8 mouse cellular contexts compared by ENCODE assay signal in genomic region chr5:115316968-115317644, GRCm38 (mm10). TPM values are rescaled to one million over a fixed set of nuclear protein-coding genes. Genes with fewer than 3 reads are reported as not detected.
DNase-seq lines count a peak whose midpoint lies in the region; ATAC-seq lines count a peak whose summit lies in the region.

No protein-coding gene starts in this region.

- no peak for DNase-seq in liver, embryonic 11.5 days (ENCODE audit: low spot score)
- DNase-seq in liver, result no peak
- peak; percentile 55 for DNase-seq in embryonic facial prominence, embryonic 10.5 days (ENCODE audit: low spot score)
- DNase-seq in intestine, embryonic 14.5 days (ENCODE audit: low spot score), result peak; percentile 69
- DNase-seq in adrenal gland, postnatal 10 days, result no peak
- no peak for DNase-seq in thymus, postnatal 36 days
- DNase-seq in cerebellum, adult 8-10 months, result no peak

- no peaks in the 10 kb centered on the region for H3K9me3 ChIP-seq in liver, embryonic 11.5 days (ENCODE audit: control insufficient read depth, low read length)
- H3K9me3 ChIP-seq in embryonic facial prominence, embryonic 10.5 days, result no peaks in the 10 kb centered on the region
- H3K9me3 ChIP-seq in intestine, embryonic 14.5 days (ENCODE audit: control insufficient read depth, low read length), result no peaks in the 10 kb centered on the region
- H3K9me3 ChIP-seq in neural tube, embryonic 15.5 days (replicated peaks), result no peaks in the 10 kb centered on the region

- H3K9ac ChIP-seq in liver, embryonic 11.5 days (ENCODE audit: low read depth, low read length), result peak overlapping the region; percentile 44; the same call in 1 of the 2 replicates
- peak overlapping the region; percentile 27; the same call in 1 of the 2 replicates for H3K9ac ChIP-seq in intestine, embryonic 14.5 days (ENCODE audit: low read length)
- H3K9ac ChIP-seq in neural tube, embryonic 15.5 days (replicated peaks), result no peak overlapping the region

- H3K36me3 ChIP-seq in liver, embryonic 11.5 days (ENCODE audit: control insufficient read depth, insufficient read depth, low read length), result no peaks in the 10 kb centered on the region
- H3K36me3 ChIP-seq in embryonic facial prominence, embryonic 10.5 days (replicated peaks), result no peaks in the 10 kb centered on the region
- no peaks in the 10 kb centered on the region for H3K36me3 ChIP-seq in intestine, embryonic 14.5 days (ENCODE audit: control insufficient read depth, insufficient read depth, low read length)
- no peaks in the 10 kb centered on the region for H3K36me3 ChIP-seq in neural tube, embryonic 15.5 days

- no peak for ATAC-seq in liver, embryonic 11.5 days (replicated peaks; ENCODE audit: low FRiP score)
- ATAC-seq in intestine, embryonic 14.5 days (replicated peaks; ENCODE audit: low FRiP score, low TSS enrichment, low read depth), result no peak
- no peak for ATAC-seq in neural tube, embryonic 15.5 days (ENCODE audit: low FRiP score)

- H3K4me1 ChIP-seq in liver, embryonic 11.5 days (replicated peaks; ENCODE audit: control insufficient read depth, insufficient read depth, low read length), result peaks cover 44% of the 10 kb centered on the region
- H3K4me1 ChIP-seq in embryonic facial prominence, embryonic 10.5 days, result peaks cover 47% of the 10 kb centered on the region
- H3K4me1 ChIP-seq in intestine, embryonic 14.5 days (replicated peaks; ENCODE audit: control insufficient read depth, insufficient read depth, low read length), result peaks cover 35% of the 10 kb centered on the region
- peaks cover 37% of the 10 kb centered on the region for H3K4me1 ChIP-seq in neural tube, embryonic 15.5 days

- WGBS in liver, embryonic 11.5 days, result 25% methylated on average over 14 of the region's 14 CpGs
- WGBS in embryonic facial prominence, embryonic 10.5 days, result 4% methylated on average over 14 of the region's 14 CpGs
- 9% methylated on average over 14 of the region's 14 CpGs for WGBS in intestine, embryonic 14.5 days
- WGBS in neural tube, embryonic 15.5 days, result 2% methylated on average over 14 of the region's 14 CpGs

- no peak overlapping the region; the same call in 1 of the 2 replicates for H3K4me3 ChIP-seq in liver, embryonic 11.5 days (ENCODE audit: low read depth, low read length)
- H3K4me3 ChIP-seq in embryonic facial prominence, embryonic 10.5 days, result peak overlapping the region; percentile 39
- H3K4me3 ChIP-seq in intestine, embryonic 14.5 days (ENCODE audit: low read depth, low read length), result no peak overlapping the region
- no peak overlapping the region for H3K4me3 ChIP-seq in neural tube, embryonic 15.5 days (replicated peaks)

- H3K4me2 ChIP-seq in liver, embryonic 11.5 days, result peak overlapping the region; percentile 48
- peak overlapping the region; percentile 3 for H3K4me2 ChIP-seq in intestine, embryonic 14.5 days (ENCODE audit: low read length)
- peak overlapping the region; percentile 9; the same call in 1 of the 2 replicates for H3K4me2 ChIP-seq in neural tube, embryonic 15.5 days

- H3K27me3 ChIP-seq in liver, embryonic 11.5 days (replicated peaks; ENCODE audit: control insufficient read depth, insufficient read depth, low read length), result no peaks in the 10 kb centered on the region
- no peaks in the 10 kb centered on the region for H3K27me3 ChIP-seq in embryonic facial prominence, embryonic 10.5 days (replicated peaks; ENCODE audit: low read depth, poor library complexity, severe bottlenecking)
- no peaks in the 10 kb centered on the region for H3K27me3 ChIP-seq in intestine, embryonic 14.5 days (replicated peaks; ENCODE audit: control insufficient read depth, insufficient read depth, low read length)
- no peaks in the 10 kb centered on the region for H3K27me3 ChIP-seq in neural tube, embryonic 15.5 days (replicated peaks)

- H3K27ac ChIP-seq in liver, embryonic 11.5 days (ENCODE audit: low read depth, low read length), result peak overlapping the region; percentile 69
- peak overlapping the region; percentile 90 for H3K27ac ChIP-seq in embryonic facial prominence, embryonic 10.5 days (replicated peaks)
- peak overlapping the region; percentile 92 for H3K27ac ChIP-seq in intestine, embryonic 14.5 days (ENCODE audit: low read depth)
- peak overlapping the region; percentile 62 for H3K27ac ChIP-seq in neural tube, embryonic 15.5 days (replicated peaks)

RNA-seq across cellular contexts. Expression of gene Srsf9, which starts 9.9 kb away (rescaled TPM):
- 261 and 275 TPM in 2 replicates for polyA plus RNA-seq in liver, embryonic 11.5 days (2014; fragmentation: Nextera tagmentation; extraction: Ambion mirVana)
- 391 and 411 TPM in 2 replicates for polyA plus RNA-seq in embryonic facial prominence, embryonic 10.5 days (2016; fragmentation: Nextera tagmentation; extraction: Ambion mirVana)
- polyA plus RNA-seq in intestine, embryonic 14.5 days (2014; fragmentation: Nextera tagmentation; extraction: Ambion mirVana), result 226 and 231 TPM in 2 replicates
- 138 and 154 TPM in 2 replicates for polyA plus RNA-seq in neural tube, embryonic 15.5 days (2015; fragmentation: Nextera tagmentation; extraction: Ambion mirVana)
- 10 to 100 TPM; 67.1 to 70.7 TPM for total RNA-seq in adrenal gland, postnatal 10 days (2021)

RNA-seq across cellular contexts. Expression of gene Dynll1, which starts 16.3 kb away (rescaled TPM):
- 1,214 and 1,307 TPM in 2 replicates for polyA plus RNA-seq in liver, embryonic 11.5 days (2014; fragmentation: Nextera tagmentation; extraction: Ambion mirVana)
- polyA plus RNA-seq in embryonic facial prominence, embryonic 10.5 days (2016; fragmentation: Nextera tagmentation; extraction: Ambion mirVana), result 1,787 and 1,839 TPM in 2 replicates
- polyA plus RNA-seq in intestine, embryonic 14.5 days (2014; fragmentation: Nextera tagmentation; extraction: Ambion mirVana), result 1,564 and 1,605 TPM in 2 replicates
- 1,284 and 1,328 TPM in 2 replicates for polyA plus RNA-seq in neural tube, embryonic 15.5 days (2015; fragmentation: Nextera tagmentation; extraction: Ambion mirVana)
- total RNA-seq in adrenal gland, postnatal 10 days (2021), result 100 to 1,000 TPM; 243 to 258 TPM

RNA-seq across cellular contexts. Expression of gene Gatc, which starts 23.9 kb away (rescaled TPM):
- 39.3 and 39.4 TPM in 2 replicates for polyA plus RNA-seq in liver, embryonic 11.5 days (2014; fragmentation: Nextera tagmentation; extraction: Ambion mirVana)
- polyA plus RNA-seq in embryonic facial prominence, embryonic 10.5 days (2016; fragmentation: Nextera tagmentation; extraction: Ambion mirVana), result 34.8 and 38.0 TPM in 2 replicates
- 33.7 and 40.2 TPM in 2 replicates for polyA plus RNA-seq in intestine, embryonic 14.5 days (2014; fragmentation: Nextera tagmentation; extraction: Ambion mirVana)
- polyA plus RNA-seq in neural tube, embryonic 15.5 days (2015; fragmentation: Nextera tagmentation; extraction: Ambion mirVana), result 32.2 and 37.0 TPM in 2 replicates
- total RNA-seq in adrenal gland, postnatal 10 days (2021), result 10 to 100 TPM; 19.1 to 20.1 TPM

RNA-seq across cellular contexts. Expression of gene Triap1, which starts 23.9 kb away (rescaled TPM):
- polyA plus RNA-seq in liver, embryonic 11.5 days (2014; fragmentation: Nextera tagmentation; extraction: Ambion mirVana), result 59.0 and 59.6 TPM in 2 replicates
- polyA plus RNA-seq in embryonic facial prominence, embryonic 10.5 days (2016; fragmentation: Nextera tagmentation; extraction: Ambion mirVana), result 54.2 and 55.7 TPM in 2 replicates
- 59.8 and 65.9 TPM in 2 replicates for polyA plus RNA-seq in intestine, embryonic 14.5 days (2014; fragmentation: Nextera tagmentation; extraction: Ambion mirVana)
- polyA plus RNA-seq in neural tube, embryonic 15.5 days (2015; fragmentation: Nextera tagmentation; extraction: Ambion mirVana), result 56.1 and 56.8 TPM in 2 replicates
- 10 to 100 TPM; 28.5 to 30.1 TPM for total RNA-seq in adrenal gland, postnatal 10 days (2021)

RNA-seq across cellular contexts. Expression of gene Cox6a1, which starts 31.7 kb away (rescaled TPM):
- polyA plus RNA-seq in liver, embryonic 11.5 days (2014; fragmentation: Nextera tagmentation; extraction: Ambion mirVana), result 792 and 865 TPM in 2 replicates
- polyA plus RNA-seq in embryonic facial prominence, embryonic 10.5 days (2016; fragmentation: Nextera tagmentation; extraction: Ambion mirVana), result 716 and 739 TPM in 2 replicates
- 1,031 and 1,178 TPM in 2 replicates for polyA plus RNA-seq in intestine, embryonic 14.5 days (2014; fragmentation: Nextera tagmentation; extraction: Ambion mirVana)
- polyA plus RNA-seq in neural tube, embryonic 15.5 days (2015; fragmentation: Nextera tagmentation; extraction: Ambion mirVana), result 1,223 and 1,358 TPM in 2 replicates
- 1,000 to 10,000 TPM; 1,718 to 1,856 TPM for total RNA-seq in adrenal gland, postnatal 10 days (2021)

Comparison
In these comparisons a context has a peak if more than half of its experiments do, and no peak if none do; other contexts are left out.
1. DNase-seq: peak in embryonic facial prominence, embryonic 10.5 days (single experiment) and intestine, embryonic 14.5 days (single experiment); none in liver, embryonic 11.5 days (single experiment), liver (single experiment), adrenal gland, postnatal 10 days (single experiment), thymus, postnatal 36 days (0 of 2) and cerebellum, adult 8-10 months (single experiment).
2. Peak in every context shown above with its lines, with median percentiles within 50 percentile points of each other: H3K27ac ChIP-seq and H3K4me2 ChIP-seq.